Mouse (Mus musculus): Measurements from ENCODE around the gene Scgb2b21. TPM values are rescaled to one million over a fixed set of nuclear protein-coding genes. Genes with fewer than 3 reads are reported as not detected.
"Not testable (repeated sequence)": the region's sequence is repeated elsewhere in the genome, so short reads cannot be mapped to it uniquely, and the experiment has no call there.

The Scgb2b21 gene
- not detected in 2 replicates for polyA plus RNA-seq (2016; fragmentation: Nextera tagmentation; extraction: Ambion mirVana)

DNA sequence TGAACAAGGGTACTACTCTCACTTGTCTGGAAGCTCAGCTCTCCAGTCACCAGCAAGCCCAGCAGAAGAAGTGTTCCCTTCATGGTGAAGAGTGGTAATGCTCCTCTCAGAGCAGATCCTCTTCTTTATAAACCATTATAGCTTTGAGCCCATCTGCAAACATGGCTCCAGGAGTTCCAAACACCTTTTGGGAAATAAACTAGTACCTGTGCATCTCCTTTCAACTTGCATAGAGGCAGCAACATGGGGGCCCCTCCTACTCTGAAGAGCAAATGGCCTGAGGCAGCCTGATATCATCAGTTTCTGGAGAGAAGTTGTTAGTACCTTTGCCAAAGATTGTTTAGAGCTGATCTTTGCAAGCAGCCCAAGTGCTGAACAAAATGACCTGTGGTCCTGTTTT, at the start of gene Scgb2b21:
TSS of gene Scgb2b21 (minus strand) at position 101 of the 400 bp plus-strand sequence.
- no peak for DNase-seq (ENCODE audit: low spot score)
- Histone ChIP-seq H3K9me3 (peaks cover 51% of the 10 kb centered on the region), H3K4me1 (no peaks in the 10 kb centered on the region), H3K27ac (no peak within 1 kb of the TSS), H3K4me3 (no peak within 1 kb of the TSS), H3K36me3 (no peaks in the 10 kb centered on the region), H3K27me3 (ENCODE audit: insufficient read depth, poor library complexity, severe bottlenecking) (no peaks in the 10 kb centered on the region)

DNA sequence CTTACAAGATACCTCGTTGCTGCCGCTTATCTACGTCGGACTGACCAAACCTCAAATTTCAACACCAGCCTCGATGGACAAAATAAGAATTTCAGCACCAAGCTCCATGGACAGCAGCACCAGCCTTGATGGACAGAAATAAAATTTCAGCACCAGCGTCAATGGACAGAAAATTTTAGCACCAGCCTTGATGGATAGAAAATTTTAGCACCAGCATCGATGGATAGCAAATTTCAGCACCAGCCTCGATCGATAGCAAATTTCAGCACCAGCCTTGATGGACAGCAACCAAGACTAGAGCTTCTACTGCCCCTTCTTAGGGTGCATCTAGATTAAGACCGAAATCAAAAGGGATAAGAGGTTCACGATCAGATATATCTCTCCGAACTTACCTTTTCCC, 23.2 kb upstream of the Scgb2b21 start:
- peaks cover 13% of the 10 kb centered on the region; the same call in 1 of the 2 replicates for H3K9me3 ChIP-seq
- not testable (repeated sequence) for H3K4me3 ChIP-seq; H3K4me1 ChIP-seq; H3K27me3 ChIP-seq (ENCODE audit: insufficient read depth, poor library complexity, severe bottlenecking); DNase-seq (ENCODE audit: low spot score); H3K27ac ChIP-seq; H3K36me3 ChIP-seq
- 83% methylated on average over 12 of the region's 12 CpGs for whole genome bisulfite sequencing

Other genes starting within 250 kb of the Scgb2b21 start
- gene Scgb2b19, start 240.1 kb downstream of the Scgb2b21 start, polyA plus RNA-seq (2016; fragmentation: Nextera tagmentation; extraction: Ambion mirVana): not detected in 2 replicates
- not detected in 2 replicates for gene Scgb1b19, start 233.2 kb downstream of the Scgb2b21 start, polyA plus RNA-seq (2016; fragmentation: Nextera tagmentation; extraction: Ambion mirVana)
- not detected in 2 replicates for gene Scgb2b20, start 154.1 kb downstream of the Scgb2b21 start, polyA plus RNA-seq (2016; fragmentation: Nextera tagmentation; extraction: Ambion mirVana)
- gene Scgb1b20, start 147.2 kb downstream of the Scgb2b21 start, polyA plus RNA-seq (2016; fragmentation: Nextera tagmentation; extraction: Ambion mirVana): not detected in 2 replicates
- not detected in 2 replicates for gene Scgb2b24, start 218.9 kb upstream of the Scgb2b21 start, polyA plus RNA-seq (2016; fragmentation: Nextera tagmentation; extraction: Ambion mirVana)
- not detected in 2 replicates for gene Scgb1b24, start 223.3 kb upstream of the Scgb2b21 start, polyA plus RNA-seq (2016; fragmentation: Nextera tagmentation; extraction: Ambion mirVana)